Mouse (Mus musculus) kidney, postnatal 4 days (tissue): ENCODE data around the gene Asb1.

Source experiments
- DNase-seq, 2 experiments: peaks; one replicate each; pipeline ENCODE4 v3.0.0; 2021; ENCODE audit warnings: mixed read lengths in 2 of 2

The Asb1 gene

GRCm38 (mm10) chr1:91547567-91547966 is 7.2 kb downstream of the Asb1 start:
- no peak for DNase-seq

GRCm38 (mm10) chr1:91549073-91549472 is 8.7 kb downstream of the Asb1 start:
- no peak for DNase-seq

DNA sequence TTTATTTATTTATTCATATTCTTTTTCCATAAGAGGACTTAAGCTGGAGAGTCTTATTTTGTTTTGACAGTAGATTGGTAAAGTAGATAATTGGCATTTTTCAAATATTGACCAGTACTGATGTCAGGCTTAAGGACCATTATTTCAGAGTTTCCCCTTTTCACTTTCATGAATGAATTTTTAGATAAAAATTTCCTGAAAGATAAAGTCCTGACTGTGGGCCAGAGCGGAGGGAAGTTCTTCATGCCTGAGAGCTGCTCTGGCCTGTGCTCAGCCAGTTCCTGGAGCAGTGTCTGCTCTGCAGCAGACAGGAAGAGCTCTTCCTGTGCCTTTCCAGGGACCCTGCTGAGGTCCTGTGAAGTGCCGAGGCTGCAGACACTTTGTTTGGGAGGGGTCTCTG is 16.8 kb downstream of the Asb1 start:
- no peak for DNase-seq

- DNase-seq, result no peak
Observed at GRCm38 (mm10) chr1:91561226-91561625, 20.9 kb downstream of the Asb1 start.

DNA sequence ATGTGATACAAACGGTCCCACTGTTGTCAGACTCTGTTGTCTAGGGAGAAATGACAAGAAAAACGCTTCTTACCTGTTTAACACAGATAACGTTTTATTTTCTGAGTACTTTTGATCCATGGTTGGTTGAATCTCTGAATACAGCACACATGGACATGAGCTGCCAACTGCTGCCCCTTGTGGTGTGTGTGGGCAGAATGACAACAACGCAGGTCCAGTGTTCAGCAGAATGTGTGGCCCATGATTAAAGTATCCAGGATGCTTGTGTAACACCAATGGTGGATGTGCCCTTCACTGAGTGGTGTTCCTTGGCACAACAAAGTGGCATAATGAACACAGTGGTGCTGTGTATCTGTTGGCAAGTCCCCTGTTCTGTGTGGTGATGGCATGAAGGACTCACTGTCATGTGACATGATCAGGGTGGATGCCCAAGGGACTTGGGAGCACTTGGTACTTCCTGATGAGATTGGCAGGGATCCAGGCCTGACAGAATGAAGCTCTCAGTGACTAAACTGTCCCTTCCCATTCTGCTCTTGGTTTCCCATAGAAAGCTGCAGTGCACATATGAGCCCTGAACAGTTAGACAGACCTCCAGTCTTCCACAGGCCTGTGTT is 22.7 kb downstream of the Asb1 start:
- DNase-seq, result no peak

GRCm38 (mm10) chr1:91564004-91564403 is 23.7 kb downstream of the Asb1 start:
- DNase-seq, result peak; percentile 23 to 31

DNA sequence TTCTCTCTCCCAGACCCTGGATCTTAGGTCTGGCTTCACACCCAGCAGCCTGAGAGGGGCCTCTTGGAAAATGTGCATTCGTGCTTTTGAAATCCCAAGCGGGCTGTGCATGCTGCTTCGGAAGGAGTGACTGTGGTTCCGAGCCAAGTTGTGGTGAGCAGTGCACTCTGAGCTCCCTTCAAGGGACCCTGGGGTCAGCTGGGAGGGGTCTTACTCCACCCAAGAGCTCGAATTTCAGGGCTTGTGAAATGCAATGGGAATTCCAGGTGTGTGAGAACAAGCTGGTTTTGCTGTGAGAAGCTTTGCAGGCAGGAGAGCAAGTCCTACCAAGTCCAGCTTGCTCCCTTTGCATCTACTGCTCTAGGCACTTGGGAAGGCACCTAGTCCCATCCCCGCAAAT is 24.3 kb downstream of the Asb1 start:
- DNase-seq, result no peak

- DNase-seq, result no peak
Observed at GRCm38 (mm10) chr1:91567269-91567668, 26.9 kb downstream of the Asb1 start.

DNA sequence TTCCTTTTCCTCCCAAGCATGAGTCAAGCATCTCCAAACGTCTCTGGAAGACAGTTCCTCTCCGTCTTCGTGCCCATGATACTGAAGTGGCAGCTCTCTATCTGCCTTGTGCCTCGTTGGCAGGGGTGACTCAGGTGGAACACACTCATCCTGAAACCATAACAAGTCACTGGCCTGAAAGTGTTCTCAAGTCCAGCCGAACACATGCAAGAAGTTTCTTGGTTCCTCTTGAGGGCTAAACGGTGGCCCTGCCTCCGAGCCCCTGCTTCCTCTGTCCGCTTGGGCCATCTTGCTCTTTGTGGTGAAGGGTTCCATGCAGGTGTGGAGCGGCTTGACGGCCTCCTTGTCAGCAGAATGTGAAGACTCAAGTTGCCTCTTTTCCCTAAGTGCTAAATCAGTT is 32.1 kb downstream of the Asb1 start:
- DNase-seq, result no peak

- DNase-seq, result peak; percentile 73 to 76
Observed at GRCm38 (mm10) chr1:91574208-91574607, 33.9 kb downstream of the Asb1 start.

GRCm38 (mm10) chr1:91577883-91578517 is 37.7 kb downstream of the Asb1 start:
- peak; percentile 19 to 33 for DNase-seq

- DNase-seq, result no peak
Observed at GRCm38 (mm10) chr1:91580503-91580902, 40.2 kb downstream of the Asb1 start.

DNA sequence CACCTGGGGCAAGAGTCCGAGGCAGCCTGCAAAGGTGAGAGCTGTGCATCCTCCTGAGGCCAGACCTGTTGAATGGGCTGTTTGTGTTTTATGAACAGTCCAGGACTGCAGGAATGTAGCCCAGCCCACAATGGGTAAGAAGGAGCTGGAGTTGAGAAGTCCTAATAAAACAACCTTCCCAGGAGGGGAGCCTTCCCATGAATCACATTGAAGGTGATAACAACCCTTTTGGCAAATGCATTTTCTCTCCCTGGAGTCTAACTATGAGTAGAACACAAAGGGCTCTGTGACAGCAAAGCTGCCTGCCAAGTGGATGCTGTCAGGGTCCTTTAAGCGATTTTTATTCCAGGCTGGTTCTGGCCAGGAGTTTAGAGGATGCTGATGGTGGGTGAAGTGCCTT is 40.9 kb downstream of the Asb1 start:
- no peak for DNase-seq

DNA sequence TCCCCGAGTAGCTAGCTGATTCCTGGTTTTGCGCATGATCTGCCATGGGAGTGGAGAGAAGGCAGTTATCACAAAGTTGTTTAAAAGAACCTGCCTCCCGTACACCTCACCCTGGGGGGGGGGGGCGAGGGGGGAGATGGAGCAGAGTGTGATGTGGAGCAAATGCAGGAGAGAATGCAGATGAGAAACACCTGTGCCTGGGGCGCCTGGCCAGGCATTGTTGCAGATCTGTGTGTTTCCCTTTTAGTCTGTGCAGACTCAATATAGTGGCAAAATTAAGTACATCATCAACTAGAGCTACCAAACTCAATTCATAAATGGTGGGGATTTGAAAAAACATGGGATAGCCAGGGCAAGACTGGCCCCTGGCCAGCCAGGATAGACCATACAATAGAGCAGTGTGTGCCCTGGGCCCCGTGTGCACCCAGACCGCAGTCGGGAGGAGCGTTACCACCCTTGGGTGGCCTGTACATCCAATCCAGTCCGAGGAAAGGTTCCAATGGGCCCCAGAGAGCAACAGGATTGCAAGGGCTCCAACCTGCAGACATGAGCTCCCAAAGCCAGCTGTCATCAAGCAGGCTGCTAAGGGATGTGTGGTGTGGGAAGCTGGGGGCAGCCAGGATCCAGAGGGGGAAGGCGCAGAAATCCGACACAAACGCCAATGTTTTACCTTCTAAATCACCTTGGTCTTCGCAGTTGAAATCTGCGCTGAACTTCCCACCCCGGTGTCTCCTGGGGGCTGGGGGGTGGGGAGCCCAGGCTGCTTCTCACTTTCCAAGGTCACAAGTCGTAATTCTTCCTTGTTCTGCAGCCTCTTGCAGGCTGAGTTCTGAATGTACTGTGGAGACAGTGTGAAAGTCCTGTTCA is 44.9 kb downstream of the Asb1 start:
- DNase-seq, result no peak

GRCm38 (mm10) chr1:91589738-91590137 is 49.4 kb downstream of the Asb1 start:
- DNase-seq, result no peak

DNA sequence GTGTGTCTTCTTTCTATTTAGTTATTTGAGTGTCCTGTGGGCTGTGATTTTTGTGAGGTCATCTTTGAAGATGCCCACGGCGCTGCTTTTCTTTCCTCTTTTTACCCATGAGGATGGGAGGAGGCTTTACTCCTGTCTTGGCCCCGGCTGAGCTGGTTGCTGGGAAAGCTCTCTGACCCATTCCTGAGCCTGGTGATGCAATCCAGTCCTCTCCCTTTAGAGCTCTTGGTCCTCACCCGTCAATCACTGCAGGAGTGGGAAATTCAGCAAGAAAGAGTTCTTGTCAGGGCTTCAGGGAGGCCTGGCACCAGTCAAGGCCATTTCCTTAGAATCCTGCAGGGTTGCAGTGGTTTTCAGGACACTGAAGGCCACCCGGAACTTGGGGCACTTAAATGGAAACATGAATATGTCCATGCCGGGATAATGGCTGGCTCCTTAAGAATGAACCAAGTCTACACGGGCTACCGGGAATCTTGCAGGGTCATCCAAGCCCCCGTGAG is 55.2 kb downstream of the Asb1 start:
- DNase-seq, result no peak

- no peak for DNase-seq
Observed at GRCm38 (mm10) chr1:91597611-91598010, 57.3 kb downstream of the Asb1 start.

GRCm38 (mm10) chr1:91600671-91601361 is 60.5 kb downstream of the Asb1 start:
- DNase-seq, result peak; percentile 58 to 75

GRCm38 (mm10) chr1:91601362-91602096 is 61.2 kb downstream of the Asb1 start:
- DNase-seq, result no peak

DNA sequence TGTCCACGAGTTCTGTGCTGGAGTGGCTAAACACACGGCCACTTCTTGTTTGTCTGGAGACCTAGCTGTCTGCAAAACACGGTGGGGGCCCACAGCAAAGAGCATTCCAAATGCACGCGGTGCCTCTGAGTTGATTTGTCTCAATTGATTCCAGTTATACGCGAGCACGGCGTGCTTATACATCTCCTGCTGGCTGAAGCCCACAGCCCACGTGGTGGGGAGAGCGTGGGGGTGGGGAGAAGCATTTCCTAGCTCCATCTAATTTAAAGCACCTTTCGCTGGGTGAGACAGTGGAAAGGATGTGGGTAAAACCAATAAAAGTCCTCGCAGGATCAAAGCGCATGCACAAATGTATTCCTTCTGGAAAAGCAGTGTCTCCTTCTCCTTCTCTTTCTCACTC is 65.3 kb downstream of the Asb1 start:
- no peak for DNase-seq

DNA sequence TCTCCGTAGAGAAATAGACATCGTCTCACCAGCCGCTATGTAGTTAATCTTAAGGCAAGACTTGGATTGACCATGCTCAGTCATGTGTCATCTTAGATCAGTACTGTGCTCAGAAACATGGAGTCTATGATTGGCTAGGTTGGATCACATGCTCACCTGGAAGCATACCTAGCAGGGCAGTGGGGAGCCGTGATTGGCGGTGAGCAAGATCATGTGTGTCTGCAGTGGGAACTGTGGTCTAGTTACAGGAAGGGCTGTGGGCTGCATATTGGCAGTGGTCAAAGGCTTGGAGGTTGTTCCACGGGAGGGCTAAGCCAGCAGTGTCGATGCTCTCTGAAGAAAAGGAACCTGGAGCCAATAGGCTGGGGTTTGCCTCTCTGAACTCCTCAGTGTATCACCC is 66.4 kb downstream of the Asb1 start:
- DNase-seq, result no peak

DNA sequence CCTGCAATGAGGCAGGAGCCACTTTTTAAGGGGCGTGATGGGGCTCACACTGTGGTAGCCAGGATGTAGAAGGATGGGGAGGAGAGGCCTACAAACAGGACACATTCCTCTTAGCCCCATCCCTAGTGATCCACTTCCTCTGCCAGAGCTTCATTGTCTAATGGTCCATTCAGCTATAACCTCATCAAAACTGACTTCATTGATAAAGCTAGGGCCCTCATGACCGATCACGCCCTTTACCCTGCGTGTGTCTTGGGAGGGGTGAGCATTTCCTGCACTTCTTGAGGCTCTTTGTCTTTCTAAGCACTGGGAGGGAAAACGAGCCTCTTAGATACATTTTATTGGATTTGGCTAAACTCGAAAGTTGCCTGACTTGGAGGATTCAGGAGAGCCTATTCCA is 66.8 kb downstream of the Asb1 start:
- DNase-seq, result no peak
